Mouse (Mus musculus) stomach, postnatal 0 days (tissue): ENCODE results near the gene Hoxd12. TPM values are rescaled to one million over a fixed set of nuclear protein-coding genes. Genes with fewer than 3 reads are reported as not detected.

Experiments used
- ATAC-seq: fragments of 200-750 bp; cut with Nextera tagmentation; 2 replicates; pipeline ENCODE4 v1.8.0; 2017; ENCODE audit not compliant: low FRiP score, low TSS enrichment
- DNase-seq: peaks from one replicate; pipeline ENCODE4 v3.0.0-alpha.2; 2016; ENCODE audit warnings: low spot score
- H3K27ac ChIP-seq: fragments of 300-500 bp; sonication (generic); replicated peaks from 2 replicates; pipeline ENCODE4 v1.5.1; 2014; ENCODE audit warnings: mild to moderate bottlenecking, control low read depth
- H3K27me3 ChIP-seq: fragments of 300-500 bp; sonication (generic); 2 replicates; pipeline ENCODE4 v1.6.1; 2014; ENCODE audit warnings: low read length; ENCODE audit not compliant: control insufficient read depth, insufficient read depth
- H3K36me3 ChIP-seq: fragments of 300-500 bp; sonication (generic); 2 replicates; pipeline ENCODE4 v1.6.1; 2014; ENCODE audit warnings: low read length, mixed read lengths; ENCODE audit not compliant: control insufficient read depth, insufficient read depth
- H3K4me1 ChIP-seq: fragments of 300-500 bp; sonication (generic); replicated peaks from 2 replicates; pipeline ENCODE4 v1.6.1; 2014; ENCODE audit warnings: antibody characterized with exemption; ENCODE audit not compliant: control insufficient read depth, insufficient read depth
- H3K4me2 ChIP-seq: fragments of 300-500 bp; sonication (generic); replicated peaks from 2 replicates; pipeline ENCODE4 v1.6.1; 2014; ENCODE audit warnings: low read depth, mild to moderate bottlenecking, control low read depth, moderate library complexity
- H3K4me3 ChIP-seq: fragments of 300-500 bp; sonication (generic); 2 replicates; pipeline ENCODE4 v1.5.1; 2014; ENCODE audit warnings: low read depth, low read length, control low read depth
- H3K9ac ChIP-seq: fragments of 300-500 bp; sonication (generic); 2 replicates; pipeline ENCODE4 v1.6.1; 2014; ENCODE audit warnings: mild to moderate bottlenecking, low read length, control low read depth, mixed read lengths
- H3K9me3 ChIP-seq: fragments of 300-500 bp; sonication (generic); 2 replicates; pipeline ENCODE4 v1.6.1; 2016; ENCODE audit warnings: low read length; ENCODE audit not compliant: control insufficient read depth
- CTCF ChIP-seq: IDR thresholded peaks from 2 replicates; pipeline ENCODE4 v1.5.1; 2016; ENCODE audit warnings: antibody characterized with exemption, low read depth, mild to moderate bottlenecking, moderate library complexity
- EP300 ChIP-seq: optimal IDR thresholded peaks from 2 replicates; pipeline ENCODE3; 2016; ENCODE audit warnings: antibody characterized with exemption
- WGBS: fragments of 180-500 bp; shearing (Covaris S2); extraction: QIAGEN DNeasy Blood & Tissue Kit; methylation state at CpG from one replicate; pipeline ENCODE4 v1.1.7; 2014; 5-methylcytosine and 5-hydroxymethylcytosine counted together
- polyA plus RNA-seq: library from polyadenylated mRNA; unstranded; fragments of >200 nt; fragmentation: Nextera tagmentation; extraction: Ambion mirVana; gene quantifications from 2 replicates; pipeline ENCODE4 v1.2.1, GENCODE M21; 2015

Gene Hoxd12
- polyA plus RNA-seq, 1 experiment from 2014 or later = not detected

GRCm38 (mm10) chr2:74672481-74673362 lies 2.1 kb upstream of the Hoxd12 start:
- no peaks in the 10 kb centered on the region for H3K36me3 ChIP-seq
- peak; percentile 79 for TF ChIP-seq CTCF
- no peak for TF ChIP-seq EP300
- ATAC-seq (peak; percentile 46; the same call in 1 of the 2 replicates), DNase-seq (peak; percentile 65)
- no peak overlapping the region for H3K27ac ChIP-seq
- peak overlapping the region; percentile 28 for H3K4me3 ChIP-seq
- WGBS = 5% methylated on average over 40 of the region's 40 CpGs
- peaks cover 44% of the 10 kb centered on the region; the same call in 1 of the 2 replicates for H3K27me3 ChIP-seq
- H3K9me3 ChIP-seq = no peaks in the 10 kb centered on the region
- no peaks in the 10 kb centered on the region for H3K4me1 ChIP-seq
- H3K4me2 ChIP-seq = peak overlapping the region; percentile 39
- no peak overlapping the region for H3K9ac ChIP-seq

GRCm38 (mm10) chr2:74673835-74674425 lies 883 bp upstream of the Hoxd12 start:
- Histone ChIP-seq H3K27me3 (peaks cover 41% of the 10 kb centered on the region; the same call in 1 of the 2 replicates), H3K4me3 (no peak overlapping the region), H3K27ac (no peak overlapping the region), H3K9me3 (no peaks in the 10 kb centered on the region), H3K36me3 (no peaks in the 10 kb centered on the region), H3K4me2 (no peak overlapping the region), H3K4me1 (no peaks in the 10 kb centered on the region), H3K9ac (no peak overlapping the region)
- WGBS = 4% methylated on average over 24 of the region's 24 CpGs
- ATAC-seq (no peak), DNase-seq (no peak)
- no peak for TF ChIP-seq CTCF
- TF ChIP-seq EP300 = no peak

GRCm38 (mm10) chr2:74675666-74676282 lies 961 bp downstream of the Hoxd12 start:
- peak; percentile 12 for DNase-seq
- 4% methylated on average over 23 of the region's 24 CpGs for WGBS
- no peak overlapping the region for H3K27ac ChIP-seq
- no peak overlapping the region for H3K9ac ChIP-seq
- TF ChIP-seq CTCF (no peak), EP300 (no peak)
- H3K4me1 ChIP-seq = no peaks in the 10 kb centered on the region
- H3K4me3 ChIP-seq = no peak overlapping the region
- no peak overlapping the region for H3K4me2 ChIP-seq
- no peaks in the 10 kb centered on the region for H3K9me3 ChIP-seq
- no peak for ATAC-seq
- H3K27me3 ChIP-seq = peaks cover 46% of the 10 kb centered on the region; the same call in 1 of the 2 replicates
- H3K36me3 ChIP-seq = no peaks in the 10 kb centered on the region

- H3K9me3 ChIP-seq = no peaks in the 10 kb centered on the region
- ATAC-seq (no peak), DNase-seq (no peak)
- no peak for TF ChIP-seq CTCF
- TF ChIP-seq EP300 = no peak
- no peak overlapping the region for H3K27ac ChIP-seq
- H3K9ac ChIP-seq = no peak overlapping the region
- no peaks in the 10 kb centered on the region for H3K4me1 ChIP-seq
- no peaks in the 10 kb centered on the region for H3K36me3 ChIP-seq
- peaks cover 48% of the 10 kb centered on the region; the same call in 1 of the 2 replicates for H3K27me3 ChIP-seq
- no peak overlapping the region for H3K4me2 ChIP-seq
- 7% methylated on average over 9 of the region's 9 CpGs for WGBS
- H3K4me3 ChIP-seq = no peak overlapping the region
Measured at GRCm38 (mm10) chr2:74676376-74677052, 1.7 kb downstream of the Hoxd12 start.

- ATAC-seq (no peak), DNase-seq (no peak)
- no peaks in the 10 kb centered on the region for H3K36me3 ChIP-seq
- no peaks in the 10 kb centered on the region for H3K4me1 ChIP-seq
- 24% methylated on average over 2 of the region's 2 CpGs for WGBS
- H3K27me3 ChIP-seq = peaks cover 53% of the 10 kb centered on the region
- no peak for TF ChIP-seq CTCF
- no peak for TF ChIP-seq EP300
- no peaks in the 10 kb centered on the region for H3K9me3 ChIP-seq
- H3K4me3 ChIP-seq = no peak overlapping the region
- H3K27ac ChIP-seq = no peak overlapping the region
- H3K9ac ChIP-seq = no peak overlapping the region
- no peak overlapping the region for H3K4me2 ChIP-seq
Measured at GRCm38 (mm10) chr2:74677106-74677505, 2.3 kb downstream of the Hoxd12 start.
